Mouse (Mus musculus) kidney, postnatal 4 days (tissue): ENCODE measurements around the gene Fmnl2.

ENCODE experiments used
- DNase-seq, 2 experiments: peaks; one replicate each; pipeline ENCODE4 v3.0.0; 2021; ENCODE audit warnings: mixed read lengths in 2 of 2

Gene Fmnl2

GRCm38 (mm10) chr2:53121797-53122196 is 264.1 kb downstream of the Fmnl2 start:
- peak; percentile 67 to 68 for DNase-seq

GRCm38 (mm10) chr2:53125998-53126397 is 268.3 kb downstream of the Fmnl2 start:
- DNase-seq, result peak; percentile 47 to 51

DNA sequence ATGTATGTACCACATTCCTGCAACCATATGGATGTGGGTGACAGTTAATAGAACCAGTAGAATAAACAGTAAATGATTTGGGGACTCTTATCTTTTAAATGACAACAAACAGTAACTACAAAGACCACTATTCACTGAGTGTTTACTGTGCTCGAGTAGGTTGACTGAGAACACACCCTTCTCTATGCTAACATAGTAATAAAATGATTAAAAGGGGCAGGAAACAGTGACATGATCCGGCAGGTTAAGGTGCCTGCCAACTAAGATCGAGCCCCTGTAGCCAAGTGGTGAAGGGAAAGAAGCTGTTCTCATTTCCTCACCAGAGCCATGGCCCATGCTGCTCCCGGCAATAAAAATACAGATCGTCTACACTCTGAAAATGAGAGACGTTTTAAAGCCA is 271.4 kb downstream of the Fmnl2 start:
- DNase-seq, result no peak

DNA sequence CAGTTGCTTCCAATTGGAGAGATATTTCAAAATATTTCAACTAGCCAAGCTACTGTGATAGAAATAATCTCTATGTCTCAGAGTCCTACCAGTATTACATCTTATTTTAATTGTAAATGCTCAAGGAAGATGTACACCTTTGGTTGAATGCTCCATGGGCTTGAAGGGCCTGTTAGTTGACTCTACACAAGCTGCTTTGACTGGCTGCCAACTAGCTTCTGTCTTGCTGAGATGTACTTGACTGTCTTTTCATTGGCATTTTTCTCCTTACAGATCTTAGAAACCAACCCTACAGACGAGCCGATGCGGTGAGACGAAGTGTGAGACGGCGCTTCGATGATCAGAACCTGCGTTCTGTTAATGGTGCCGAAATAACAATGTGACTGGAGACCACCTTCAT is 273.9 kb downstream of the Fmnl2 start:
- no peak for DNase-seq

DNA sequence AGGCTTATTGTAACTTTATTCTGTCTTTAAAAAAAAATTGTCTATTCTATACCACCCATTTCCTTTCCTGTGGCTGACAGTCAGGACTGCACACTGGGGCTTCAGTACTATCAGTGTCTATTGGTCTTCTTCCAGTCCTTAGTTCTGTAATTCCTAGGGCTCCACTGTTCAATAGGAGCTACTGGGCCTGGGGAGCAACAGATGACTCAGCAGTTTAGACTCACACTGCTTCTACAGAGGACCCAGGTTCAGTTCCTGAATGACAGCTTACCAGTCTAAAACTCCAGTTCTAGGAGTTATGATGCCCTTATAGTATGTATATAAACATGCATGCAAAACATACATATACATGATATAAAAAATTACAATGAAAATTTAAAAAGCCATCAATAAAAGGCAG is 289.2 kb downstream of the Fmnl2 start:
- DNase-seq, result no peak

DNA sequence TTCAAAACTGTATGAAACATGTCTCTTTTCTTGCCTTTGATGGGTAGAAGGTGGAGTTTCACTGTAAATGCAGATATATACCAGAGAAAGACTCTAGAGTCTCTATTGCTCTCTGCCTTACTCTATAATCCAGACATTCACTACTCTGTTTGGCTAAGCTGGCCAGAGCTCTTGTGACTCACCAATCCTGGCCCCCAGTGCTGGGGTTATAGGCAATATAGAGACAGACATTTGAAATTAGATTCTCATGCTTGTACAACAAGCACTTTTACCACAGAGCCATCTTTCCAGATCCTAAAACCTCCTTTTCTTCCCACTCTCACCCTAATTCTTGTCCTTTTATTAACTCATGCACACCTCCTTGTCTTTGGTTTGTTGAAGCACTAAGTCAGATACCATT is 316.3 kb downstream of the Fmnl2 start:
- no peak for DNase-seq

DNA sequence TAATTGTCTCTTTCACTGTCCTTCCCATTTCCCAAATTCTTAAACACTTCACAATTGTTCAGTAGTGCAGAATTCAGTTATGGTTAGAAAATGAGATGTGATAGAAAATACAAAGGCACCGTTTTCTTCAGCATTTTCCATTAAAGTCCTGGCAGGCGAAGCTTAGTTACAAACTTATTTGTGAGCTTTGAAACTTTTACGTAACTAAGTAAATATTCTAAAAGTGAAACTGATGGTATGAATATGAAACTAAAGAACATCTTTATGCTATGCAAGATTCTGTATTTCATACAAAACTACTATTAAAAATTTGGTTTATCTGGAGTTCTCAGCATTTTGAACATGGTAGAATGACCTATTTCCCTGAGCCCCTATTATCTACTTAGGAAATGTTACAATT is 321.3 kb downstream of the Fmnl2 start:
- no peak for DNase-seq

DNA sequence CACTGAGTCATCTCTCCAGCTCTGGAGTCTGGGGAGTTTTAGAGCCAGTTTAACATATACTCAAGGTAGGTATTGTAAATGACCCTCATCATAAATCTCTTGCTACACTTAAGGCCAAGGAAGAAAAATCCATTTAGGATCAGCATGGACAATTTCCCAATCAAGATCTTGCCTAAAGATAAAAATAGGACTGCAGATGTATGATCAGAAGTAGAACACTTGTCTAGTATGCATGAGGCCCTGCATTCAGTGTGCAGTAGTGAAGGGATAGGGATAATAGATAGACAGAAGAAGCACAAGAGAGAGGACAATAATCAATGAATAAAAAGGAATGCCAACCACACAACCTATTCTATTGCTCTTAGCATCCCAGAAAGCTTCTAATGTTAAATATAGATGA is 322.2 kb downstream of the Fmnl2 start:
- no peak for DNase-seq
